Mouse (Mus musculus) CD8-positive naive resting alpha-beta T cell, adult 57 days (primary cell): ENCODE measurements around the gene Tstd2. TPM values are rescaled to one million over a fixed set of nuclear protein-coding genes. Genes with fewer than 3 reads are reported as not detected.

ENCODE experiments used
- total RNA-seq: library from RNA; stranded (reverse); gene quantifications from one replicate; pipeline ENCODE4 v1.2.4, GENCODE M21; 2023

The Tstd2 gene
- total RNA-seq = 35.7 TPM

DNA sequence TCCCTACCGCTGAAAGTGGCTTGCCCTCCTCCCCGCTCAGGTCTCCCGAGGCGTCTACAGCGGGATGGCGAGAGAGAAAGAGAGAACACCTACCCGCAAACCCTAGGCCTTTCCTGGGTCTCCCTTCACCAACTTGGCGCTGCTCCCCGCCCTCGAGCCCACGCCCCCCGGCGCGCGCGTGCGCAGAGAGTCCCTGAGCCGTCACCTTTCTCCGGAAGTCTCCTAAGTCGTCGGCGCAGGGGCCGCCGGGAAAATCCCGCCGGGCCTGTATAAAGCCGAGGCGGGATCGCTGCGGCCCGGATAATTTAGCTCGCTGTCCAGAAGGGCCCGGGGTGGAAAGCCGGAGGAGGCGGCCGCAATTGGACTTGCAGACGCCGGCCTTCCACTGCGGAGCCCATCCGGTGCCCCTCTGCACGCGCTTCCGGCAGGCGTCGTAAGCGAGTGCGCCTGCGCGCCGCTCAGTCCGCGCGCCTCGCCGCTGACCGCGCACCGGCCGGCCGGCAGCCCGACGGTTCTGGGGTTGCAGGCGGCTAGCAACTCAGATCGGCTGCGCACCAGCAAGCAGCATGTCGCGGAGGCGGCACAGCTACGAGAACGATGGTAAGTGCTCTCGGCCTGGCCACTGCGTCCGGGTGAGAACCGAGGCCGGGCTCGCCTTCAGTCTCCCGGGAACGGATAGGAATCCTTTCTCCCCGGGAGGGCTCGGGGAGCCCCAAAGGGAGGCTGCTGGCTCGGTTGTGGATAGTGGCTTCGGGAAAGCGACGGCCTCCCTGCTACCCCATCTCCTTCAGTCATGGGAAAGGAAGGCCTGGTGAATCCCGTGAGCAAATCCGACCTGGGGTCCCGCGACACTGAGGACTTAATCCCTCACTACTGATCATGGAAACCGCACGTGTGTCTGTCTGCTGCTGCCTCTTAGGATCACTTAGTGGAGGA, at the start of gene Tstd2, which contains the start of gene Ncbp1:
Tstd2 (minus strand) TSS at position 408 of the 936 bp plus-strand sequence.
Ncbp1 (plus strand) TSS at position 327 of the 936 bp plus-strand sequence.

Other genes starting within 250 kb of the Tstd2 start
- not detected for gene Ccdc180, start 248.4 kb downstream of the Tstd2 start, total RNA-seq
- gene Tdrd7, start 173.4 kb downstream of the Tstd2 start, total RNA-seq = 2.4 TPM
- gene Tmod1, start 99.8 kb downstream of the Tstd2 start, total RNA-seq = not detected
- 63.9 TPM for gene Ncbp1, start 81 bp downstream of the Tstd2 start, total RNA-seq
- gene Xpa, start 57.6 kb upstream of the Tstd2 start, total RNA-seq = 40.4 TPM
- gene Foxe1, start 204.9 kb upstream of the Tstd2 start, total RNA-seq = not detected